Mouse (Mus musculus) heart, adult 10 weeks (tissue): Measurements from ENCODE around the gene Rbm19. TPM values are rescaled to one million over a fixed set of nuclear protein-coding genes. Genes with fewer than 3 reads are reported as not detected.

ENCODE experiments used
- polyA plus RNA-seq: library from polyadenylated mRNA; stranded (reverse); fragments of 350-450 nt; fragmentation: Illumina TruSeq; extraction: RNeasy Lipid Tissue Mini Kit (QIAGEN cat#74804); gene quantifications from one replicate; pipeline ENCODE4 v1.2.3, GENCODE M21; 2014; ENCODE audit warnings: low read depth, low replicate concordance

The Rbm19 gene
- 11.7 TPM for polyA plus RNA-seq

GRCm38 (mm10) chr5:120116261-120117050 is at the start of gene Rbm19:
Gene Rbm19 (plus strand): TSS chr5:120116465.

